Mouse (Mus musculus) stomach, postnatal 0 days (tissue): Measurements from ENCODE around the gene Prm2. TPM values are rescaled to one million over a fixed set of nuclear protein-coding genes. Genes with fewer than 3 reads are reported as not detected.

Source experiments
- ATAC-seq: fragments of 200-750 bp; cut with Nextera tagmentation; 2 replicates; pipeline ENCODE4 v1.8.0; 2017; ENCODE audit not compliant: low FRiP score, low TSS enrichment
- DNase-seq: peaks from one replicate; pipeline ENCODE4 v3.0.0-alpha.2; 2016; ENCODE audit warnings: low spot score
- H3K27ac ChIP-seq: fragments of 300-500 bp; sonication (generic); replicated peaks from 2 replicates; pipeline ENCODE4 v1.5.1; 2014; ENCODE audit warnings: mild to moderate bottlenecking, control low read depth
- H3K27me3 ChIP-seq: fragments of 300-500 bp; sonication (generic); 2 replicates; pipeline ENCODE4 v1.6.1; 2014; ENCODE audit warnings: low read length; ENCODE audit not compliant: control insufficient read depth, insufficient read depth
- H3K36me3 ChIP-seq: fragments of 300-500 bp; sonication (generic); 2 replicates; pipeline ENCODE4 v1.6.1; 2014; ENCODE audit warnings: low read length, mixed read lengths; ENCODE audit not compliant: control insufficient read depth, insufficient read depth
- H3K4me1 ChIP-seq: fragments of 300-500 bp; sonication (generic); replicated peaks from 2 replicates; pipeline ENCODE4 v1.6.1; 2014; ENCODE audit warnings: antibody characterized with exemption; ENCODE audit not compliant: control insufficient read depth, insufficient read depth
- H3K4me2 ChIP-seq: fragments of 300-500 bp; sonication (generic); replicated peaks from 2 replicates; pipeline ENCODE4 v1.6.1; 2014; ENCODE audit warnings: low read depth, mild to moderate bottlenecking, control low read depth, moderate library complexity
- H3K4me3 ChIP-seq: fragments of 300-500 bp; sonication (generic); 2 replicates; pipeline ENCODE4 v1.5.1; 2014; ENCODE audit warnings: low read depth, low read length, control low read depth
- H3K9ac ChIP-seq: fragments of 300-500 bp; sonication (generic); 2 replicates; pipeline ENCODE4 v1.6.1; 2014; ENCODE audit warnings: mild to moderate bottlenecking, low read length, control low read depth, mixed read lengths
- H3K9me3 ChIP-seq: fragments of 300-500 bp; sonication (generic); 2 replicates; pipeline ENCODE4 v1.6.1; 2016; ENCODE audit warnings: low read length; ENCODE audit not compliant: control insufficient read depth
- CTCF ChIP-seq: IDR thresholded peaks from 2 replicates; pipeline ENCODE4 v1.5.1; 2016; ENCODE audit warnings: antibody characterized with exemption, low read depth, mild to moderate bottlenecking, moderate library complexity
- EP300 ChIP-seq: optimal IDR thresholded peaks from 2 replicates; pipeline ENCODE3; 2016; ENCODE audit warnings: antibody characterized with exemption
- WGBS: fragments of 180-500 bp; shearing (Covaris S2); extraction: QIAGEN DNeasy Blood & Tissue Kit; methylation state at CpG from one replicate; pipeline ENCODE4 v1.1.7; 2014; 5-methylcytosine and 5-hydroxymethylcytosine counted together
- polyA plus RNA-seq: library from polyadenylated mRNA; unstranded; fragments of >200 nt; fragmentation: Nextera tagmentation; extraction: Ambion mirVana; gene quantifications from 2 replicates; pipeline ENCODE4 v1.2.1, GENCODE M21; 2015

The Prm2 gene
- polyA plus RNA-seq, 1 experiment from 2014 or later: not detected

DNA sequence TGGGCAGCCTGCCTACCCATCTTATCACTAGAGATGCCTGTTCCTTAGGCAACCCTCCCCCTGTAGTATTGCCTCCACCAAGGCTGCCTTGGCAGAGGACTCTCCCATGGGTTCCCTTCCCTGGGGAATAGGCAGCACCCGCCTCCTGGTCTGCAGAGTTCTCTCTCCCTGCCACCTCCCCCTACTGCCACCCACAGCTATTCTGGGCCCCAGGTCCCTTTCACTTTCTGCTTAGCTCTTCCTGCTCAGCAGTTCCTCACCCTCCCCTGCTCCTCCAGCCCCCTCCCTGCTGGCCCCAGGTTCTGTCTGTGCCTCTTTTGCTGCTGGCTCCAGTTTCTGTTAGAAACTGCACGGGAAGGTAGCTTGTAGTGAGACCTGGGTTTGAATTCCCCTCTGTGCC, 26.3 kb downstream of the Prm2 start:
- H3K27ac ChIP-seq: no peak overlapping the region
- DNase-seq (no peak), ATAC-seq (no peak)
- H3K9me3 ChIP-seq: no peaks in the 10 kb centered on the region
- 51% methylated on average over 2 of the region's 2 CpGs for WGBS
- no peaks in the 10 kb centered on the region for H3K36me3 ChIP-seq
- H3K27me3 ChIP-seq: no peaks in the 10 kb centered on the region
- TF ChIP-seq EP300: no peak
- TF ChIP-seq CTCF: no peak
- no peak overlapping the region for H3K9ac ChIP-seq
- no peak overlapping the region for H3K4me3 ChIP-seq
- H3K4me1 ChIP-seq: no peaks in the 10 kb centered on the region
- no peak overlapping the region for H3K4me2 ChIP-seq

- Histone ChIP-seq H3K27ac (no peak overlapping the region), H3K4me2 (no peak overlapping the region), H3K27me3 (no peaks in the 10 kb centered on the region), H3K9ac (no peak overlapping the region), H3K9me3 (no peaks in the 10 kb centered on the region), H3K36me3 (no peaks in the 10 kb centered on the region), H3K4me1 (no peaks in the 10 kb centered on the region), H3K4me3 (no peak overlapping the region)
- peak; percentile 33 for DNase-seq
- TF ChIP-seq CTCF (no peak), EP300 (no peak)
- 46% methylated on average over 9 of the region's 9 CpGs for WGBS
- ATAC-seq: peak; percentile 15; the same call in 1 of the 2 replicates
Measured at GRCm38 (mm10) chr16:10768821-10769220, 27.1 kb downstream of the Prm2 start.

- Histone ChIP-seq H3K27ac (no peak overlapping the region), H3K4me1 (no peaks in the 10 kb centered on the region), H3K4me3 (no peak overlapping the region), H3K36me3 (no peaks in the 10 kb centered on the region), H3K9ac (no peak overlapping the region), H3K27me3 (no peaks in the 10 kb centered on the region), H3K4me2 (no peak overlapping the region), H3K9me3 (no peaks in the 10 kb centered on the region)
- 46% methylated on average over 4 of the region's 4 CpGs for WGBS
- TF ChIP-seq EP300 (no peak), CTCF (peak; percentile 87)
- no peak for ATAC-seq
- peak; percentile 65 for DNase-seq
Measured at GRCm38 (mm10) chr16:10767158-10767557, 28.8 kb downstream of the Prm2 start.

DNA sequence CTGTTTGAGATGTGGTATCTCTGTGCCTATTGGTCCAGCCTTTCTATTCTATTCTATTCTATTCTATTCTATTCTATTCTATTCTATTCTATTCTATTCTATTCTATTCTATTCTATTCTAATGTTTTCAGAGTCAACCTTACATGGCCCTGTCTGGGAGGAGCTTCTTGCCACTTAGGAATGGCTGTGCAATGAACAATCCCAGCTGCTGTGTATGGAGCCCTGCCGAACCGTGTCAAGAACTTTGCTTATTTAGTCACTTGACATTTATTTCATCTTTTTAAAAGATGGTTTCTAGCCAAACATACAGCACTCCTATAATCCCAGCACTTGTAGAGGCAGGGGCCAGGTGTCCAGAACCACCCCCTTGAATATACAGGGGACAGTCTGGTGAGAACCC, 31.6 kb downstream of the Prm2 start:
- Histone ChIP-seq H3K36me3 (no peaks in the 10 kb centered on the region), H3K4me1 (no peaks in the 10 kb centered on the region), H3K4me3 (no peak overlapping the region), H3K27me3 (no peaks in the 10 kb centered on the region), H3K9me3 (no peaks in the 10 kb centered on the region), H3K9ac (no peak overlapping the region), H3K4me2 (no peak overlapping the region), H3K27ac (no peak overlapping the region)
- no peak for TF ChIP-seq EP300
- no peak for TF ChIP-seq CTCF
- no peak for ATAC-seq
- 10% methylated on average over 2 of the region's 2 CpGs for WGBS
- no peak for DNase-seq

DNA sequence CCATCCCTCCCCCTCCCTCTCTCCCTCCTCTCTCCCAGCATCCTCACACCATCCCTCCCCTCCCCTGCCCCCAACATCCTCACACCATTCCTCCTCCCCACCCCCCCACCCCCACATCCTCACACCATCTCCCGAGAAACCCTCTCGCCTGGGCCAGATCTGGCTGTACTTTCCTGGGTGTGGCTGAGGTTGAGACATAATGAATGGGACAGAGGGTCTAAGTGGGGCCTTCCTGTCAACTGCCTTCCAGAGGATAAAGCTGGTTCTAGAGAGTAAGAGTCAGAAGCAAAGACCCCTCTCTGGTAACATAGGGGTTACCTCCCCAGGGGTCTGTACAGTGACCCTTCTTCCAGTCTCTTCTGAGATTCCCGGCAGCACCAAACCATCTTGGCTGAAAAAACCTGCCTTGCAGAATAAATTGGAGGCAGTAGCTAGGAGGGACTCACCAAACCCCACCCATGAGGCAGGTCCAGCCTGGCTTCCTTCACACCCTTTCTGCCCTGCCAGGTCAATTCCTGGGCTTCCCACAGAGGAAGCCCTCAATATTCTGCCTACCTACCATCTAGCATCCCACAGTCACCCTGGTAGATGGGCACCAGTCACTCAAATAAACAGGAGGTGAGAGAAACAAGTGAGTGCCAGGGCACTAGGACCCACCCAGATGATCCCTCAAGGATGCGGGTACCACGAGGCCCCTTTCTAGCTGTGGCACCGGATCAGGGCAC, 32.2 kb downstream of the Prm2 start:
- DNase-seq: no peak
- TF ChIP-seq CTCF: no peak
- no peak for TF ChIP-seq EP300
- 45% methylated on average over 6 of the region's 6 CpGs for whole genome bisulfite sequencing
- Histone ChIP-seq H3K4me2 (no peak overlapping the region), H3K9me3 (no peaks in the 10 kb centered on the region), H3K9ac (no peak overlapping the region), H3K4me1 (no peaks in the 10 kb centered on the region), H3K4me3 (no peak overlapping the region), H3K27me3 (no peaks in the 10 kb centered on the region), H3K36me3 (no peaks in the 10 kb centered on the region), H3K27ac (no peak overlapping the region)
- no peak for ATAC-seq

GRCm38 (mm10) chr16:10762569-10763180, 33.3 kb downstream of the Prm2 start:
- Histone ChIP-seq H3K27me3 (no peaks in the 10 kb centered on the region), H3K4me2 (no peak overlapping the region), H3K9ac (no peak overlapping the region), H3K36me3 (no peaks in the 10 kb centered on the region), H3K4me1 (no peaks in the 10 kb centered on the region), H3K9me3 (no peaks in the 10 kb centered on the region), H3K27ac (no peak overlapping the region), H3K4me3 (no peak overlapping the region)
- ATAC-seq (no peak), DNase-seq (no peak)
- TF ChIP-seq CTCF (no peak), EP300 (no peak)
- 54% methylated on average over 5 of the region's 5 CpGs for WGBS
